Mouse (Mus musculus): ENCODE measurements around the gene Kif3a. TPM values are rescaled to one million over a fixed set of nuclear protein-coding genes. Genes with fewer than 3 reads are reported as not detected.

The Kif3a gene
- polyA plus RNA-seq, 1 experiment: not detected

- 83% methylated on average over 10 of the region's 10 CpGs for WGBS
- peaks cover 10% of the 10 kb centered on the region for H3K4me1 ChIP-seq (ENCODE audit: control insufficient read depth, insufficient read depth, low read length)
- H3K4me3 ChIP-seq (ENCODE audit: insufficient read depth, low read depth, low read length): no peak overlapping the region
- H3K27ac ChIP-seq (ENCODE audit: insufficient read depth, low read depth, low read length): no peak overlapping the region
- no peak for TF ChIP-seq CTCF (IDR thresholded peaks at IDR 0.05; ENCODE audit: insufficient read depth, low read depth, low read length)
- TF ChIP-seq POLR2A (IDR thresholded peaks at IDR 0.05; ENCODE audit: insufficient read depth, low read depth, low read length): no peak
Observed at GRCm38 (mm10) chr11:53637803-53638260, 70.7 kb downstream of the Kif3a start.

DNA sequence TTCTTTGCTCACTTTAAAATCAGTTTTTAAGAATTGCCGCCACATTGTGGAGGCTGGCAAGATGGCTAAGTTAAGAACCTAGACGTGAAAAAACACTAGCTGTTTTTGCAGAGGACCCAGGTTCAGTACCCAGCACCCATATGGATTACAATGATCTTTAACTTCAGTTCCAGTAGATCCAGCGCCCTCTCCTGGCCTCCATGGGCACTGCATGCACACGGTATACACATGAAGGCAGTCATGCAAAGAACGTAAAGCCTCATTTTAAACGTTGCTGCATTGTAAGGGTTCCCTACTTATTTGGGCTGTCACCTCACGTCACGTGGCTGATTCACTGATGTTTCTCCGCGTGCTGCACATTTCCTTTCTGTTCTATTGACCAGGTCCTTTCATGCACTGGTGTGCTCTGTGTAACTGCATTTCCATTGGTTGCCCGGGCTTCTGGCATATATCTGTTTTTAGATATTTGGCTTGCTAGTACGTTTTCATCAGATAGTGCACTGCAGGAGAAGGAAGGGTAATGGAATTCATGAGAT, 75.6 kb downstream of the Kif3a start:
- no peak overlapping the region for H3K27ac ChIP-seq (ENCODE audit: insufficient read depth, low read depth, low read length)
- WGBS: 75% methylated on average over 12 of the region's 12 CpGs
- H3K4me1 ChIP-seq (ENCODE audit: control insufficient read depth, insufficient read depth, low read length): no peaks in the 10 kb centered on the region
- no peak for TF ChIP-seq CTCF (IDR thresholded peaks at IDR 0.05; ENCODE audit: insufficient read depth, low read depth, low read length)
- no peak for TF ChIP-seq POLR2A (IDR thresholded peaks at IDR 0.05; ENCODE audit: insufficient read depth, low read depth, low read length)
- H3K4me3 ChIP-seq (ENCODE audit: insufficient read depth, low read depth, low read length): no peak overlapping the region

DNA sequence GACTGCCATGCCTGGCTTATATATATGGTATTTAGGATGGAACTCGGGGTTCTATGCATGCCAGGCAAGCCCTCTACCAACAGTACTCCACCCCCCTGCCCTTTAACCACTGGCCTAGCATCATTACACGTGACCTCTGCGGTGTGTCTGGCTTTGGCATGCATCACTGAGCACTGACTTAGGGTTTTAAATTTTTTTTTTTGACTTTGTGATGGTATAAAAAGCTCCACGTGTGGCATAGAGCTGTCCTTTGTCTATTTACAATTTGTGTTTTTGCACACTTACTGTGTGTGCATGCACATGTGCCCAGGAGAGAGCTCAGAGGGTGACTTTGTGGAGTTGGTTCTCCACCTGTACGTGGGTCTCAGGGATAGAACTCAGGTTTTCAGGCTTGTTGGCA, 76.8 kb downstream of the Kif3a start:
- WGBS: 79% methylated on average over 5 of the region's 5 CpGs
- H3K4me1 ChIP-seq (ENCODE audit: control insufficient read depth, insufficient read depth, low read length): no peaks in the 10 kb centered on the region

DNA sequence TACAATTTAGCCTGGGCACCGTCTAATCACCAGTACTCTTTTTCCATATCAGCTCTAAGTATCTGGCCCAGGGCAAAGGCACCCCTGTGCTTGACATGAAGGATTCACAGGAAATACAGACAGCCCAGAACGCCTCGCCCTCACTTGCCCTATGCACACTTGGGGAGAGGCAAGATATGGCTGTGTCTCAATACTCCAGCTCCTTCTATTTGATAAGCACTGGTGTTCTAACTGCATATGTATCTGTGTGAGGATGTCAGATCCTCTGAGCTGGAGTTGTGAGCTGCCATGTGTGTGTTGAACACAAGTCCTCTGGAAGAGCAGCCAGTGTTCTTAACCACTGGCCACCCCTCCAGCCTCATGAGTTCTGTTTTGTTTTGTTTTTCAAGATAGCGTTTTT, 84.3 kb downstream of the Kif3a start:
- H3K4me1 ChIP-seq (ENCODE audit: control insufficient read depth, insufficient read depth, low read length): no peaks in the 10 kb centered on the region
- WGBS: 95% methylated on average over 4 of the region's 4 CpGs
- no peak for TF ChIP-seq CTCF (IDR thresholded peaks at IDR 0.05; ENCODE audit: insufficient read depth, low read depth, low read length)
- TF ChIP-seq POLR2A (IDR thresholded peaks at IDR 0.05; ENCODE audit: insufficient read depth, low read depth, low read length): no peak

More for the DNA sequence above, 76.8 kb downstream of the Kif3a start:
- no peak for TF ChIP-seq CTCF (IDR thresholded peaks at IDR 0.05; ENCODE audit: insufficient read depth, low read depth, low read length)
- TF ChIP-seq POLR2A (IDR thresholded peaks at IDR 0.05; ENCODE audit: insufficient read depth, low read depth, low read length): no peak
- H3K4me3 ChIP-seq (ENCODE audit: insufficient read depth, low read depth, low read length): no peak overlapping the region
- no peak overlapping the region for H3K27ac ChIP-seq (ENCODE audit: insufficient read depth, low read depth, low read length)

More for the DNA sequence above, 84.3 kb downstream of the Kif3a start:
- H3K4me3 ChIP-seq (ENCODE audit: insufficient read depth, low read depth, low read length): no peak overlapping the region
- H3K27ac ChIP-seq (ENCODE audit: insufficient read depth, low read depth, low read length): no peak overlapping the region

Other genes with a start within 250 kb of the Kif3a start
- not detected in 2 replicates for gene Zcchc10, start 242.7 kb upstream of the Kif3a start, polyA plus RNA-seq (2012; ENCODE audit: insufficient read depth, insufficient read length, low replicate concordance, missing spikeins)
- 856 and 1,023 TPM in 2 replicates for gene Aff4, start 216.5 kb upstream of the Kif3a start, polyA plus RNA-seq (2012; ENCODE audit: insufficient read depth, insufficient read length, low replicate concordance, missing spikeins)
- gene Leap2, start 144.2 kb upstream of the Kif3a start, polyA plus RNA-seq (2012; ENCODE audit: insufficient read depth, insufficient read length, low replicate concordance, missing spikeins): not detected in 2 replicates
- 1,358 TPM in 1 of 2 replicates, not detected in the other for gene Uqcrq, start 136.5 kb upstream of the Kif3a start, polyA plus RNA-seq (2012; ENCODE audit: insufficient read depth, insufficient read length, low replicate concordance, missing spikeins)
- not detected in 2 replicates for gene Gdf9, start 136.4 kb upstream of the Kif3a start, polyA plus RNA-seq (2012; ENCODE audit: insufficient read depth, insufficient read length, low replicate concordance, missing spikeins)
- not detected in 2 replicates for gene Gm10447, start 110.3 kb upstream of the Kif3a start, polyA plus RNA-seq (2012; ENCODE audit: insufficient read depth, insufficient read length, low replicate concordance, missing spikeins)
- gene Shroom1, start 110.2 kb upstream of the Kif3a start, polyA plus RNA-seq (2012; ENCODE audit: insufficient read depth, insufficient read length, low replicate concordance, missing spikeins): not detected in 2 replicates
- gene Gm9837, start 96.9 kb upstream of the Kif3a start, polyA plus RNA-seq (2012; ENCODE audit: insufficient read depth, insufficient read length, low replicate concordance, missing spikeins): not detected in 2 replicates
- gene Gm9945, start 87.2 kb upstream of the Kif3a start, polyA plus RNA-seq (2012; ENCODE audit: insufficient read depth, insufficient read length, low replicate concordance, missing spikeins): not detected in 2 replicates
- not detected in 2 replicates for gene Sowaha, start 87.1 kb upstream of the Kif3a start, polyA plus RNA-seq (2012; ENCODE audit: insufficient read depth, insufficient read length, low replicate concordance, missing spikeins)
- gene Sept8, start 48.1 kb upstream of the Kif3a start, polyA plus RNA-seq (2012; ENCODE audit: insufficient read depth, insufficient read length, low replicate concordance, missing spikeins): 232 TPM in 1 of 2 replicates, not detected in the other
- gene Il4, start 51.3 kb downstream of the Kif3a start, polyA plus RNA-seq (2012; ENCODE audit: insufficient read depth, insufficient read length, low replicate concordance, missing spikeins): not detected in 2 replicates
- gene Il13, start 67.3 kb downstream of the Kif3a start, polyA plus RNA-seq (2012; ENCODE audit: insufficient read depth, insufficient read length, low replicate concordance, missing spikeins): not detected in 2 replicates
- gene Rad50, start 139.9 kb downstream of the Kif3a start, polyA plus RNA-seq (2012; ENCODE audit: insufficient read depth, insufficient read length, low replicate concordance, missing spikeins): 76.9 TPM in 1 of 2 replicates, not detected in the other
- not detected in 2 replicates for gene Il5, start 153.4 kb downstream of the Kif3a start, polyA plus RNA-seq (2012; ENCODE audit: insufficient read depth, insufficient read length, low replicate concordance, missing spikeins)
- not detected in 2 replicates for gene Irf1, start 202.6 kb downstream of the Kif3a start, polyA plus RNA-seq (2012; ENCODE audit: insufficient read depth, insufficient read length, low replicate concordance, missing spikeins)
- not detected in 2 replicates for gene Gm17334, start 205.8 kb downstream of the Kif3a start, polyA plus RNA-seq (2012; ENCODE audit: insufficient read depth, insufficient read length, low replicate concordance, missing spikeins)